Mouse (Mus musculus): ENCODE measurements around the gene Gpha2.

DNA sequence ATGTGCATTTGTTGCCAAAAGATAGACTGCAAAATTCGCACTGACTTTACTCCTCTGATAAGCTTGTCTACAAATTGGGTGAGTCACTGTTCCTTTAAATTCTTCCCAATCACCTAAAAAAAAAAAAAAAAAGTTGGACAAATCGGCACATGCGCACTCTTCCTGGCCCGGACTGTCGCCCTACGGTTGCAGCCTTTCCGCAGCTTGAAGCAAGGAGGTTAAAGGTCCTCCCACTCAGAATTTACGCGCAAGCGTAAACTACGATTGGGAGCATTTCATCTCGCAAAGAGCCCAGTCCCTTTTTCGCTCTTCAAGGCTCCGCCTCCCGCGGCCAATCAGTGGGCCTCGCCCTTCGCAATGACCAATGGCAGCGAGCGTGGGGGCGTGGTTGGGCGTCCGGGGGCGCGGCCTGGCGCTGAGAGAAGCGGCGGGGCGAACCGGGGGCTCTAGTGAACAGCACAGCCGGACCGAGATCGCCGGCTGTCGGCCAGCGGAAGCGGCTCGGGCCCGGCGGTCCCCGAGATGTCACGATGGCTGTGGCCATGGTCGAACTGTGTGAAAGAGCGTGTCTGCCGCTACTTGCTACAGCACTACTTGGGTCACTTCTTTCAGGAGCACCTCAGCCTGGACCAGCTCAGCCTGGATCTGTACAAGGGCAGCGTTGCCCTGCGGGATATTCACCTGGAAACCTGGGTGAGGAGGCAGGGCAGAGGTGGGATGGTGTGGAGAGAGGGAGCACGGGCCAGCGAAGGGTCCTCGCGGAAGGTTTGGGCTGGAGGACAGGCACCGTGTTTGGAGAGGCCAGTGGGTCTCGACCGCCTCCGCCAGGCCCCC is 15.3 kb downstream of the Gpha2 start, which contains the start of gene Atg2a:
- TF ChIP-seq CTCF (IDR thresholded peaks at IDR 0.05; ENCODE audit: borderline replicate concordance, insufficient read depth, low read depth, low read length) = no peak
- peak; percentile 68; the same call in 1 of the 2 replicates for TF ChIP-seq POLR2A (IDR thresholded peaks at IDR 0.05; ENCODE audit: borderline replicate concordance, insufficient read depth, low read length)

Measured in cerebellum, adult 2 months (tissue).